Mouse (Mus musculus) embryo, embryonic 10.5 days (tissue): Measurements from ENCODE around the gene Tbc1d22a.

Source experiments
- DNase-seq: peaks from one replicate; pipeline ENCODE4 v3.0.0-alpha.2; 2015; ENCODE audit warnings: low spot score

The Tbc1d22a gene

GRCm38 (mm10) chr15:86446064-86446463 lies 231.8 kb downstream of the Tbc1d22a start:
- no peak for DNase-seq

DNA sequence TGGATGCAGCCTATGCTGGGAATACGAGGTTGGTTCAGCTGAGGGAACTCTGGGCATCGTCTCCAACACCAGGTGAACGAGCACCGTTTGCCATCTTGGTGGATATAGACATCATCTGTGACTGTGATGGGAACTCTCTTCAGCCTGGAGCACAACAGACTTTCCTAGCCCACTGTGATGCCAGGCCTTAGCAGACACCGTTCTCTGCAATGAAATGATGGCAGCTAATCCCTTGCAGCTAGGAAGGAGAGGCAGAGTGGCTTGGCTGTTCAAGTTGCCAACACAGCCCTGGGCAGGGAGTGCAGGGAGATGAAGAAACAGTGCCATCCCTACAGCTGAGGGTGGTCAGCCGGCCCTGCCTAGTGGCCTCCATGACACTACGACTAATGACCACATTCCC lies 233.0 kb downstream of the Tbc1d22a start:
- DNase-seq, result no peak

GRCm38 (mm10) chr15:86449236-86449635 lies 235.0 kb downstream of the Tbc1d22a start:
- no peak for DNase-seq

- DNase-seq, result no peak
Measured at GRCm38 (mm10) chr15:86449794-86450193, 235.5 kb downstream of the Tbc1d22a start.

- DNase-seq, result no peak
Measured at GRCm38 (mm10) chr15:86459413-86459812, 245.2 kb downstream of the Tbc1d22a start.

GRCm38 (mm10) chr15:86462636-86463035 lies 248.4 kb downstream of the Tbc1d22a start:
- DNase-seq, result no peak

DNA sequence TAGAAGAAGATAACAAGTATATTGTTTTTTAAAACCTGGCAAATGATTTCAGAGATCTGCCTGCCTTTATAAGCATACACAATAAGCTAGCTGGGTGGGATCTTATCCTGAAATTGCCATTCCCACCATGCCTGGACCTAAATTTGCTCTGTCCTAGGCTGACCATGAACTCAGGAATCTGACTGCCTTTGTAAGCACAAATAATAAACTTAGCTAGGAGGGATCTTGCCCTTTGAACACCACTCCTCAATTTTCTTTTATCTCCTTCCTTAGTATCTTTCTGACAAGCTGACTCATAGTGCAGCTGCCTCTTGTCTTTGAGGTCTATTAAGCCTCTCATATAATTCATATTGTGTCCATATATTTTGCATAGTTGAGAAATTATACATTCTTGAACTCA lies 253.8 kb downstream of the Tbc1d22a start:
- DNase-seq, result no peak

GRCm38 (mm10) chr15:86471136-86471535 lies 256.9 kb downstream of the Tbc1d22a start:
- DNase-seq, result no peak

DNA sequence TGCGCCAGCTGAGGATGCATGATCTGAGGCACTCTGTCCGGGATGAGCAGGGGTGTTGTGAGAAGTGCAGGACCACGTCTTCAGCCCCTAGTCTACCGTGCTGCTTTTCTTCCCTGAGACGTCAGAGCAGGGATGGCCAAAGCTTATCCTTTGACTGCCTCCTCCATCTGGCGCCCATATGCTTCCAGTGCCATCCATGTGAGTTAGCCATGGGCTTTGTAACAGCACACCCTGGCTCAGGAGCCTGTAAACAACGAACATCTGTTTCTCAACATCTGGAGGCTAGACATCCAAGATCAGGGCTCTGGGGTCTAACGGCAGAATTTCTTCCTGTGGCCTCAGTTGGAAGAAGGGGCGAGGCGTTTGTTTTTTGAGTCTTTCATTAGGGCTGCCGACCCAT lies 259.2 kb downstream of the Tbc1d22a start:
- DNase-seq, result peak; percentile 76

DNA sequence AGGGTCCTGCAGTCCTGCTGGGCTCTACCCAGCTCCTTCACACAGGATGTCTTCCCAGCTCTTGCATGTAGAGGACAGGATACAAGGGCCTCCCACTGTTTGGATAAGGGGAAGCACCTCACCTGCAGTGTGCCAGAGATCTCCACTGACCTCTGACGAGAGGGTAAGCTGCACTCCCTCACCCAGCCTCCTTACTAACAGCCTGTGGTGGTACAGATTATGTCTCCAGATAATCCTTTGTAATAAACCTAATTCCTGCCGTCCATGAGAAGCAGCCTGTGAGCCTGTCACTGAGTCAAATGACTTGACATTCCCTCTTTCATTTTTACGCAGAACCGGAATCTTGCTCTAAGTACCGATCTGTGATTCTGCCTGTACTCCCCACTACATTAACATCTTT lies 260.7 kb downstream of the Tbc1d22a start:
- DNase-seq, result no peak

DNA sequence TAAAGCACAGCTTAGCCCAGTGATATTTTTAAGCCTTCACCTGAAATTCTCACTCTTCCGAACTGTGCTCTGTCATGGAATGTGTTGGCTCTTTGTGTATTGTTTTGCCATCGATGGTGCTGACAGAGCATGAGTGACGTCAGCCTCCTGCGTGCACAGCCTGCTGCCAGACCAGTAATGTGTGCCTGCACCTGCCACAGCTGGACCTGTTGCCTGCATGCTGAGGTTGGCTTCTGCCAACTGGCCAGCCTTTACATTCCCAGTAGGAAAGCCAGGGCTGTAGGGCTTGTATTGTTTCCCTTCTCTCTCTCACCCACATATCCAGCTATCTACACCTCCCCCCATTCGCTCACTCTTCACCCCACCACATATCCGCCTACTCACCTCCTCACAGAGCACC lies 262.2 kb downstream of the Tbc1d22a start:
- no peak for DNase-seq

GRCm38 (mm10) chr15:86477032-86477431 lies 262.8 kb downstream of the Tbc1d22a start:
- peak; percentile 19 for DNase-seq

GRCm38 (mm10) chr15:86477471-86477992 lies 263.3 kb downstream of the Tbc1d22a start:
- peak; percentile 41 for DNase-seq

- peak; percentile 59 for DNase-seq
Measured at GRCm38 (mm10) chr15:86478685-86479502, 264.6 kb downstream of the Tbc1d22a start.

GRCm38 (mm10) chr15:86482362-86482761 lies 268.1 kb downstream of the Tbc1d22a start:
- DNase-seq, result no peak

DNA sequence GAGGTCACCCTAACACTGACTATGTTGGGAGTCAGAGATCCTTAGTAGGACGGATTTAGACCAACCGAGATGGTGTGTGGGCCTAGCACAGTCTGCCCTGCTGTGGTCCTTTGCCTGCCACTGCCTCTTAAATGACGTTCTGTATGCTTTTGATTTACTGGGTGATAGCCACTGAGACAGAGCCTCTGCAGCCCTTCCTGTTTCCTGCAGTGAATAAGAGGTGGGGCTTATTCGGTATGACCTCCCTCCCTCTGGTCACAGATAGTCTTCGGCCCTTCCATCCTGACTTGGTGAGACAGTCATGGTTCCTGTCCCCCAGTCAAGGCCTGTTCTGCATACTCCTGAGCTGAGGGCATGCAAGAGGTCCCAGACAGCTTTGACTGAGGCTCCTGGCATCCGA lies 271.6 kb downstream of the Tbc1d22a start:
- no peak for DNase-seq

- no peak for DNase-seq
Measured at GRCm38 (mm10) chr15:86487359-86487758, 273.1 kb downstream of the Tbc1d22a start.

GRCm38 (mm10) chr15:86491434-86492099 lies 277.3 kb downstream of the Tbc1d22a start:
- DNase-seq, result no peak

GRCm38 (mm10) chr15:86492636-86493035 lies 278.4 kb downstream of the Tbc1d22a start:
- DNase-seq, result peak; percentile 54

GRCm38 (mm10) chr15:86496209-86496608 lies 281.9 kb downstream of the Tbc1d22a start:
- no peak for DNase-seq

GRCm38 (mm10) chr15:86496646-86497045 lies 282.4 kb downstream of the Tbc1d22a start:
- no peak for DNase-seq

DNA sequence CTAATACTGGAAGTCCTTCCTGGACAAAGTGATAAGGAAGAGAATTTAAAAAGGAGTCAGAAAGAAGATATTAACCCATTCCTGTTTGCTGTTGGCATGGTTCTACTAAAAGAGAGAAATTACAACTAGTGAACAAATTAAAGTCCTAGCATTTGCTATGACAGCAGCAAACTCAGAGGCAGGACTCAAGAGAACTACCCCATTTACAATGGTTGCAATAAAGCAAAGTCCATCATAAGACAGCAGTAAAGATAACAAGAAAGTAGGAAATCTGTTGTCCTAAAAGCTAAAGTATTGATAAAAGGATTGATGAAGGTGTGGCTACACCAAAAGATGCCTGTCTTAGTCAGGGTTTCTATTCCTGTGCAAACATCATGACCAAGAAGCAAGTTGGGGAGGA lies 286.3 kb downstream of the Tbc1d22a start:
- no peak for DNase-seq

DNA sequence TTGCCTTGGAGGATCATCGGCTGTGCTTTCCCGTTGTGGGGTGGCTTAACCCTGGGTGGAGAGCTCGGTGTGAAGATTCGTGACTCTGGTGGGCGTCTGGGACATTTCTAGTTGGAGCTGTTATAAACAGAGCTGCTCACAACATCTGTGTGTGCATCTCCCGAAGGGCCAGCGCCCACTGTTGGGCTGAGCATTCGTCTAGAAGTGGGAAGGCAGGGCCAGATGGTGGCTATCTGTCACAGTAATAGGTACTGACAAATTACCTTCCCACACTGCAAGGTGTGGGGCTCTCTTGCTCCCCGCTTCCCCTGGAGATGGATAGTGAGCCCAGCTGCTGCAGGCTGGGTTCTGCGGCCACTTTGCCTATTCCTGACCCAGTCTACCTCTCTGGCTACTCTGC lies 289.2 kb downstream of the Tbc1d22a start:
- DNase-seq, result no peak
